Mouse (Mus musculus): Measurements from ENCODE around the gene Tubb4b. TPM values are rescaled to one million over a fixed set of nuclear protein-coding genes. Genes with fewer than 3 reads are reported as not detected.

Tubb4b gene
- 680 and 930 TPM in 2 replicates for polyA plus RNA-seq (2012; rRNA removed)

GRCm38 (mm10) chr2:25224492-25224765, at the start of gene Tubb4b:
Tubb4b (minus strand) TSS chr2:25224702.

GRCm38 (mm10) chr2:25271827-25272511, 47.5 kb upstream of the Tubb4b start, which contains the start of the genes Ssna1 and Anapc2:
Ssna1 (minus strand) TSS chr2:25272438.
Anapc2 (plus strand) TSS chr2:25272478.

GRCm38 (mm10) chr2:25262291-25262767, 37.8 kb upstream of the Tubb4b start, which contains the start of gene Tprn:
Tprn (plus strand) TSS chr2:25262618.

GRCm38 (mm10) chr2:25255284-25255779, 30.8 kb upstream of the Tubb4b start, which contains the start of gene Tmem203:
Tmem203 (plus strand) TSS chr2:25255439.

GRCm38 (mm10) chr2:25246183-25247072, 21.9 kb upstream of the Tubb4b start, which contains the start of gene AL732309.1:
AL732309.1 (minus strand) TSS chr2:25246863.

GRCm38 (mm10) chr2:25242101-25242506, 17.6 kb upstream of the Tubb4b start, which contains the start of the genes Rnf208 and Cysrt1:
Rnf208 (plus strand) TSS chr2:25242255.
Cysrt1 (minus strand) TSS chr2:25242452.

GRCm38 (mm10) chr2:25236614-25237013, 12.1 kb upstream of the Tubb4b start, which contains the start of gene Rnf224:
Rnf224 (minus strand) TSS chr2:25236787.

GRCm38 (mm10) chr2:25234050-25234449, 9.5 kb upstream of the Tubb4b start, which contains the start of gene Slc34a3:
Slc34a3 (minus strand) TSS chr2:25234364.

GRCm38 (mm10) chr2:25218445-25218844, 6.1 kb downstream of the Tubb4b start, which contains the start of gene Fam166a:
Fam166a (plus strand) TSS chr2:25218745.

GRCm38 (mm10) chr2:25214444-25214843, 10.1 kb downstream of the Tubb4b start, which contains the start of gene Stpg3:
Stpg3 (minus strand) TSS chr2:25214637.

GRCm38 (mm10) chr2:25211121-25211670, 13.3 kb downstream of the Tubb4b start, which contains the start of gene Nelfb:
Nelfb (minus strand) TSS chr2:25211489.

GRCm38 (mm10) chr2:25196172-25196954, 28.1 kb downstream of the Tubb4b start, which contains the start of gene Tor4a:
Tor4a (minus strand) TSS chr2:25196886.

GRCm38 (mm10) chr2:25180478-25180903, 44.0 kb downstream of the Tubb4b start, which contains the start of gene Nrarp:
Nrarp (plus strand) TSS chr2:25180758.

Other genes starting within 250 kb of the Tubb4b start
- 25.2 and 27.7 TPM in 2 replicates for gene Mrpl41, start 249.6 kb downstream of the Tubb4b start, polyA plus RNA-seq (2012; rRNA removed)
- gene Pnpla7, start 248.7 kb downstream of the Tubb4b start, polyA plus RNA-seq (2012; rRNA removed) = 11.7 and 11.8 TPM in 2 replicates
- gene Nsmf, start 170.3 kb downstream of the Tubb4b start, polyA plus RNA-seq (2012; rRNA removed) = 234 and 268 TPM in 2 replicates
- gene Entpd8, start 144.4 kb downstream of the Tubb4b start, polyA plus RNA-seq (2012; rRNA removed) = 240 and 325 TPM in 2 replicates
- 82.7 and 117 TPM in 2 replicates for gene Noxa1, start 129.6 kb downstream of the Tubb4b start, polyA plus RNA-seq (2012; rRNA removed)
- 38.5 and 40.0 TPM in 2 replicates for gene Nrarp, start 43.9 kb downstream of the Tubb4b start, polyA plus RNA-seq (2012; rRNA removed)
- 73.5 and 77.4 TPM in 2 replicates for gene Tor4a, start 27.8 kb downstream of the Tubb4b start, polyA plus RNA-seq (2012; rRNA removed)
- gene Nelfb, start 13.2 kb downstream of the Tubb4b start, polyA plus RNA-seq (2012; rRNA removed) = 58.5 and 62.9 TPM in 2 replicates
- gene Stpg3, start 10.1 kb downstream of the Tubb4b start, polyA plus RNA-seq (2012; rRNA removed) = 0.19 TPM in 1 of 2 replicates, not detected in the other
- 0.10 TPM in 1 of 2 replicates, not detected in the other for gene Fam166a, start 6.0 kb downstream of the Tubb4b start, polyA plus RNA-seq (2012; rRNA removed)
- 0.06 TPM in 1 of 2 replicates, not detected in the other for gene Slc34a3, start 9.7 kb upstream of the Tubb4b start, polyA plus RNA-seq (2012; rRNA removed)
- gene Rnf224, start 12.1 kb upstream of the Tubb4b start, polyA plus RNA-seq (2012; rRNA removed) = not detected in 2 replicates
- 17.8 and 19.3 TPM in 2 replicates for gene Rnf208, start 17.6 kb upstream of the Tubb4b start, polyA plus RNA-seq (2012; rRNA removed)
- gene Cysrt1, start 17.8 kb upstream of the Tubb4b start, polyA plus RNA-seq (2012; rRNA removed) = 0.41 TPM in 1 of 2 replicates, not detected in the other
- 26.9 and 28.8 TPM in 2 replicates for gene AL732309.1, start 22.2 kb upstream of the Tubb4b start, polyA plus RNA-seq (2012; rRNA removed)
- gene Tmem203, start 30.7 kb upstream of the Tubb4b start, polyA plus RNA-seq (2012; rRNA removed) = 39.1 and 59.2 TPM in 2 replicates
- 194 and 199 TPM in 2 replicates for gene Tprn, start 37.9 kb upstream of the Tubb4b start, polyA plus RNA-seq (2012; rRNA removed)
- 68.4 and 69.1 TPM in 2 replicates for gene Ssna1, start 47.7 kb upstream of the Tubb4b start, polyA plus RNA-seq (2012; rRNA removed)
- 80.9 and 85.4 TPM in 2 replicates for gene Anapc2, start 47.8 kb upstream of the Tubb4b start, polyA plus RNA-seq (2012; rRNA removed)
- gene Tmem210, start 63.4 kb upstream of the Tubb4b start, polyA plus RNA-seq (2012; rRNA removed) = not detected in 2 replicates
- gene Lrrc26, start 65.2 kb upstream of the Tubb4b start, polyA plus RNA-seq (2012; rRNA removed) = 197 and 281 TPM in 2 replicates
- gene Grin1, start 94.5 kb upstream of the Tubb4b start, polyA plus RNA-seq (2012; rRNA removed) = 1.5 TPM in 2 replicates
- 15.6 and 17.3 TPM in 2 replicates for gene Man1b1, start 107.6 kb upstream of the Tubb4b start, polyA plus RNA-seq (2012; rRNA removed)
- gene Dpp7, start 131.7 kb upstream of the Tubb4b start, polyA plus RNA-seq (2012; rRNA removed) = 37.3 and 38.5 TPM in 2 replicates
- gene Uap1l1, start 141.0 kb upstream of the Tubb4b start, polyA plus RNA-seq (2012; rRNA removed) = 53.2 and 76.3 TPM in 2 replicates
- gene Sapcd2, start 147.6 kb upstream of the Tubb4b start, polyA plus RNA-seq (2012; rRNA removed) = 24.4 and 27.1 TPM in 2 replicates
- gene Entpd2, start 171.2 kb upstream of the Tubb4b start, polyA plus RNA-seq (2012; rRNA removed) = 66.7 and 73.6 TPM in 2 replicates
- 246 and 266 TPM in 2 replicates for gene Npdc1, start 174.6 kb upstream of the Tubb4b start, polyA plus RNA-seq (2012; rRNA removed)
- 0.19 and 0.25 TPM in 2 replicates for gene Fut7, start 198.6 kb upstream of the Tubb4b start, polyA plus RNA-seq (2012; rRNA removed)
- 19.3 and 24.9 TPM in 2 replicates for gene Abca2, start 204.0 kb upstream of the Tubb4b start, polyA plus RNA-seq (2012; rRNA removed)
- 1.6 and 2.1 TPM in 2 replicates for gene Clic3, start 232.1 kb upstream of the Tubb4b start, polyA plus RNA-seq (2012; rRNA removed)
- gene Paxx, start 236.4 kb upstream of the Tubb4b start, polyA plus RNA-seq (2012; rRNA removed) = 66.2 and 79.3 TPM in 2 replicates
- 0.21 and 0.37 TPM in 2 replicates for gene Ptgds, start 245.3 kb upstream of the Tubb4b start, polyA plus RNA-seq (2012; rRNA removed)